In genomic region chr12:112808212-112808586, GRCm38 (mm10) we compare ENCODE assay signal across 10 mouse cellular contexts. TPM values are rescaled to one million over a fixed set of nuclear protein-coding genes. Genes with fewer than 3 reads are reported as not detected.
DNase-seq lines count a peak whose midpoint lies in the region; ATAC-seq and TF ChIP-seq lines count a peak whose summit lies in the region.
"Had no signal": no experiment of that assay in that cellular context is flagged by ENCODE, and none has a peak within 500 bp of the region (broad histone marks: within the 10 kb centered on the region; RNA-seq: fewer than 3 reads in every experiment).

No protein-coding gene starts in this region.

- no peak for TF ChIP-seq POLR2A in MEL (IDR thresholded peaks at IDR 0.05; ENCODE audit: control insufficient read depth in 1 of 2, insufficient read depth in 1 of 2, low read depth in 1 of 2, low read length in 2 of 2, poor library complexity in 1 of 2)

- H3K27ac ChIP-seq in heart, embryonic 13.5 days (replicated peaks), result 0 out of 2 replicates have a peak overlapping the region, but pooled peaks have one; percentile 32
- H3K27ac ChIP-seq in MEL (ENCODE audit: control insufficient read depth, low read depth, low read length), result no peak overlapping the region
- peak overlapping the region; percentile 75 for H3K27ac ChIP-seq in hindbrain, embryonic 12.5 days
- H3K27ac ChIP-seq in midbrain, embryonic 13.5 days, result peak overlapping the region; percentile 84

- H3K27me3 ChIP-seq in heart, embryonic 13.5 days (replicated peaks), result peaks cover 47% of the 10 kb centered on the region
- H3K27me3 ChIP-seq in MEL (ENCODE audit: control insufficient read depth in 1 of 2, insufficient read depth in 2 of 2, low read length in 2 of 2), result peaks cover 2 to 16% of the 10 kb centered on the region in 2 experiments; a peak in 2 of 4 replicates
- H3K27me3 ChIP-seq in hindbrain, embryonic 12.5 days, result peaks cover 19% of the 10 kb centered on the region
- peaks cover 23% of the 10 kb centered on the region for H3K27me3 ChIP-seq in midbrain, embryonic 13.5 days

- H3K4me2 ChIP-seq in heart, embryonic 13.5 days, result peak overlapping the region; percentile 86
- peak overlapping the region; percentile 99 for H3K4me2 ChIP-seq in hindbrain, embryonic 12.5 days (replicated peaks)
- H3K4me2 ChIP-seq in midbrain, embryonic 13.5 days (replicated peaks), result peak overlapping the region; percentile 97

- no peak for TF ChIP-seq EP300 in MEL (IDR thresholded peaks at IDR 0.05; ENCODE audit: low read depth in 1 of 2, low read length in 2 of 2)

- H3K9ac ChIP-seq in heart, embryonic 13.5 days, result peak overlapping the region; percentile 69
- H3K9ac ChIP-seq in MEL (ENCODE audit: control insufficient read depth, low read depth, low read length, poor library complexity, severe bottlenecking), result 0 out of 2 replicates have a peak overlapping the region, but pooled peaks have one; percentile 3
- peak overlapping the region; percentile 62 for H3K9ac ChIP-seq in hindbrain, embryonic 12.5 days
- H3K9ac ChIP-seq in midbrain, embryonic 13.5 days (replicated peaks), result peak overlapping the region; percentile 83

- no peak for TF ChIP-seq RAD21 in MEL (IDR thresholded peaks at IDR 0.05; ENCODE audit: low read depth, low read length)

- H3K4me3 ChIP-seq in heart, embryonic 13.5 days, result peak overlapping the region; percentile 65
- peak overlapping the region; percentile 10 to 48 for H3K4me3 ChIP-seq in MEL (ENCODE audit: control insufficient read depth in 1 of 2, insufficient read depth in 1 of 2, low read depth in 2 of 2, low read length in 2 of 2)
- H3K4me3 ChIP-seq in hindbrain, embryonic 12.5 days, result peak overlapping the region; percentile 72
- H3K4me3 ChIP-seq in midbrain, embryonic 13.5 days (replicated peaks), result peak overlapping the region; percentile 69

- peaks cover 54% of the 10 kb centered on the region for H3K4me1 ChIP-seq in heart, embryonic 13.5 days
- H3K4me1 ChIP-seq in MEL (ENCODE audit: control insufficient read depth in 1 of 2, insufficient read depth in 2 of 2, low read length in 2 of 2), result peaks cover 0 to 11% of the 10 kb centered on the region in 2 experiments; a peak in 3 of 4 replicates
- H3K4me1 ChIP-seq in hindbrain, embryonic 12.5 days, result peaks cover 22% of the 10 kb centered on the region
- H3K4me1 ChIP-seq in midbrain, embryonic 13.5 days (replicated peaks), result peaks cover 23% of the 10 kb centered on the region

- 72% methylated on average over 5 of the region's 5 CpGs for WGBS in heart, embryonic 13.5 days
- 66% methylated on average over 5 of the region's 5 CpGs for WGBS in hindbrain, embryonic 12.5 days
- WGBS in midbrain, embryonic 13.5 days, result 60% methylated on average over 5 of the region's 5 CpGs

- H3K79me2 ChIP-seq in MEL (ENCODE audit: control insufficient read depth, insufficient read depth, low read length, poor library complexity), result no peaks in the 10 kb centered on the region; the same call in 1 of the 2 replicates

- ATAC-seq in heart, embryonic 13.5 days (ENCODE audit: extremely low read depth, insufficient number of reproducible peaks, low FRiP score, low TSS enrichment), result no peak
- peak; percentile 41 for ATAC-seq in hindbrain, embryonic 12.5 days (ENCODE audit: low FRiP score)
- ATAC-seq in midbrain, embryonic 13.5 days, result peak; percentile 55

- no peak for DNase-seq in heart, adult 9 months (ENCODE audit: low spot score in 2 of 2)
- DNase-seq in MEL (ENCODE audit: low read depth, low spot score), result no peak
- no peak for DNase-seq in embryo, embryonic 11 days
- DNase-seq in frontal cortex, postnatal 36 days (ENCODE audit: low spot score in 2 of 2), result no peak
- DNase-seq in urinary bladder, postnatal 36 days (ENCODE audit: low spot score in 2 of 2), result no peak

- peaks cover 3% of the 10 kb centered on the region; the same call in 1 of the 2 replicates for H3K36me3 ChIP-seq in heart, embryonic 13.5 days
- H3K36me3 ChIP-seq in MEL (ENCODE audit: control insufficient read depth in 1 of 2, insufficient read depth in 2 of 2, low read length in 2 of 2), result peaks cover 0 to 4% of the 10 kb centered on the region in 2 experiments; a peak in 1 of 4 replicates
- peaks cover 8% of the 10 kb centered on the region for H3K36me3 ChIP-seq in hindbrain, embryonic 12.5 days
- peaks cover 19% of the 10 kb centered on the region for H3K36me3 ChIP-seq in midbrain, embryonic 13.5 days

- TF ChIP-seq CTCF in MEL (IDR thresholded peaks at IDR 0.05 in 2 of 3, conservative IDR thresholded peaks at IDR 0.05 in 1 of 3; ENCODE audit: control insufficient read depth in 1 of 3, insufficient read depth in 1 of 3, low read depth in 2 of 3, low read length in 3 of 3, poor library complexity in 1 of 3, severe bottlenecking in 1 of 3), result no peak

- H3K9me3 ChIP-seq in heart, embryonic 13.5 days, result no peaks in the 10 kb centered on the region
- no peaks in the 10 kb centered on the region for H3K9me3 ChIP-seq in MEL (replicated peaks; ENCODE audit: insufficient read depth, low read length)
- H3K9me3 ChIP-seq in hindbrain, embryonic 12.5 days (replicated peaks), result no peaks in the 10 kb centered on the region
- no peaks in the 10 kb centered on the region for H3K9me3 ChIP-seq in midbrain, embryonic 13.5 days

TF ChIP-seq in MEL, 35 proteins besides CTCF, POLR2A, EP300 and RAD21:
- TF ChIP-seq TBP (IDR thresholded peaks at IDR 0.05; ENCODE audit: low read depth, low read length), result no peak
- no peak for TF ChIP-seq SIN3A (IDR thresholded peaks at IDR 0.05; ENCODE audit: low read length)
- no peak for TF ChIP-seq JUND (IDR thresholded peaks at IDR 0.05; ENCODE audit: low read depth, low read length)
- no peak for TF ChIP-seq ZMIZ1 (IDR thresholded peaks at IDR 0.05; ENCODE audit: low read depth, low read length)
- TF ChIP-seq KAT2A (conservative IDR thresholded peaks at IDR 0.05; ENCODE audit: low read depth, low read length), result no peak
- TF ChIP-seq GABPA (IDR thresholded peaks at IDR 0.05; ENCODE audit: low read depth, low read length), result no peak
- TF ChIP-seq TCF12 (IDR thresholded peaks at IDR 0.05; ENCODE audit: low read depth, low read length), result no peak
- no peak for TF ChIP-seq MAFK (IDR thresholded peaks at IDR 0.05; ENCODE audit: borderline replicate concordance, low read depth, low read length)
- no peak for TF ChIP-seq HCFC1 (IDR thresholded peaks at IDR 0.05; ENCODE audit: low read depth, low read length)
- no peak for TF ChIP-seq MEF2A (IDR thresholded peaks at IDR 0.05; ENCODE audit: extremely low read depth, insufficient replicate concordance, low read depth, low read length, poor library complexity, severe bottlenecking)
- no peak for TF ChIP-seq USF2 (IDR thresholded peaks at IDR 0.05; ENCODE audit: borderline replicate concordance in 1 of 2, insufficient read depth in 1 of 2, low read depth in 1 of 2, low read length in 2 of 2)

RNA-seq across cellular contexts. Expression of gene Clba1, which starts 0.5 kb away (rescaled TPM):
- polyA plus RNA-seq in heart, embryonic 13.5 days (2015; fragmentation: Nextera tagmentation; extraction: Ambion mirVana), result 7.6 and 8.0 TPM in 2 replicates
- 11.2 and 15.2 TPM in 2 replicates for total RNA-seq in MEL (2012; rRNA removed)
- polyA plus RNA-seq in MEL (2012; ENCODE audit: insufficient read depth in 1 of 2, insufficient read length in 2 of 2, low read depth in 1 of 2, low replicate concordance in 2 of 2, missing spikeins in 1 of 2), result 10 to 100 TPM in 1 of 2 experiments, not detected in 1; 21.4 TPM
- 16.9 and 19.7 TPM in 2 replicates for polyA plus RNA-seq in hindbrain, embryonic 12.5 days (2016; fragmentation: Nextera tagmentation; extraction: Ambion mirVana)
- polyA plus RNA-seq in midbrain, embryonic 13.5 days (2015; fragmentation: Nextera tagmentation; extraction: Ambion mirVana), result 19.4 and 22.7 TPM in 2 replicates

RNA-seq across cellular contexts. Expression of gene Ahnak2, which starts 5.7 kb away (rescaled TPM):
- 1.1 and 1.2 TPM in 2 replicates for polyA plus RNA-seq in heart, embryonic 13.5 days (2015; fragmentation: Nextera tagmentation; extraction: Ambion mirVana)
- 1.2 and 2.6 TPM in 2 replicates for total RNA-seq in MEL (2012; rRNA removed)
- polyA plus RNA-seq in MEL (2012; ENCODE audit: insufficient read depth in 1 of 2, insufficient read length in 2 of 2, low read depth in 1 of 2, low replicate concordance in 2 of 2, missing spikeins in 1 of 2), result 10 to 100 TPM in 1 of 2 experiments, not detected in 1; 11.4 TPM
- polyA plus RNA-seq in hindbrain, embryonic 12.5 days (2016; fragmentation: Nextera tagmentation; extraction: Ambion mirVana), result 0.48 and 0.64 TPM in 2 replicates
- polyA plus RNA-seq in midbrain, embryonic 13.5 days (2015; fragmentation: Nextera tagmentation; extraction: Ambion mirVana), result 0.31 and 0.37 TPM in 2 replicates
- total RNA-seq: common myeloid progenitor, adult 5-6 weeks had no signal

RNA-seq across cellular contexts. Expression of gene Cdca4, which starts 21.0 kb away (rescaled TPM):
- polyA plus RNA-seq in heart, embryonic 13.5 days (2015; fragmentation: Nextera tagmentation; extraction: Ambion mirVana), result 49.1 and 49.3 TPM in 2 replicates
- total RNA-seq in MEL (2012; rRNA removed), result 245 and 279 TPM in 2 replicates
- 100 to 1,000 TPM in 1 of 2 experiments, not detected in 1; 274 TPM for polyA plus RNA-seq in MEL (2012; ENCODE audit: insufficient read depth in 1 of 2, insufficient read length in 2 of 2, low read depth in 1 of 2, low replicate concordance in 2 of 2, missing spikeins in 1 of 2)
- 101 TPM in 2 replicates for polyA plus RNA-seq in hindbrain, embryonic 12.5 days (2016; fragmentation: Nextera tagmentation; extraction: Ambion mirVana)
- polyA plus RNA-seq in midbrain, embryonic 13.5 days (2015; fragmentation: Nextera tagmentation; extraction: Ambion mirVana), result 82.7 and 85.0 TPM in 2 replicates

RNA-seq across cellular contexts. Expression of gene Pld4, which starts 47.7 kb away (rescaled TPM):
- 5.5 and 7.0 TPM in 2 replicates for polyA plus RNA-seq in heart, embryonic 13.5 days (2015; fragmentation: Nextera tagmentation; extraction: Ambion mirVana)
- 9.7 and 9.8 TPM in 2 replicates for total RNA-seq in MEL (2012; rRNA removed)
- polyA plus RNA-seq in MEL (2012; ENCODE audit: insufficient read depth in 1 of 2, insufficient read length in 2 of 2, low read depth in 1 of 2, low replicate concordance in 2 of 2, missing spikeins in 1 of 2), result 10 to 100 TPM in 1 of 2 experiments, not detected in 1; 16.4 TPM
- 5.0 and 5.4 TPM in 2 replicates for polyA plus RNA-seq in hindbrain, embryonic 12.5 days (2016; fragmentation: Nextera tagmentation; extraction: Ambion mirVana)
- 5.2 and 6.4 TPM in 2 replicates for polyA plus RNA-seq in midbrain, embryonic 13.5 days (2015; fragmentation: Nextera tagmentation; extraction: Ambion mirVana)

RNA-seq across cellular contexts. Expression of gene Gpr132, which starts 59.8 kb away (rescaled TPM):
- 0.08 and 0.16 TPM in 2 replicates for polyA plus RNA-seq in heart, embryonic 13.5 days (2015; fragmentation: Nextera tagmentation; extraction: Ambion mirVana)
- total RNA-seq in MEL (2012; rRNA removed), result 6.5 and 6.8 TPM in 2 replicates
- polyA plus RNA-seq in MEL (2012; ENCODE audit: insufficient read depth in 1 of 2, insufficient read length in 2 of 2, low read depth in 1 of 2, low replicate concordance in 2 of 2, missing spikeins in 1 of 2), result 1 to 10 TPM in 1 of 2 experiments, not detected in 1; 5.4 TPM
- not detected in 2 replicates for polyA plus RNA-seq in hindbrain, embryonic 12.5 days (2016; fragmentation: Nextera tagmentation; extraction: Ambion mirVana)
- polyA plus RNA-seq in midbrain, embryonic 13.5 days (2015; fragmentation: Nextera tagmentation; extraction: Ambion mirVana), result not detected in 2 replicates
- total RNA-seq: layer of hippocampus, adult 18-20 months had no signal

Comparison
In these comparisons a context has a peak if more than half of its experiments do, and no peak if none do; other contexts are left out.
1. H3K9ac ChIP-seq: peak in every context shown above with its lines; median percentile 83 in midbrain, embryonic 13.5 days; 69 in heart, embryonic 13.5 days; 62 in hindbrain, embryonic 12.5 days; 3 in MEL.